Mouse (Mus musculus): ENCODE data around the gene Cst6. TPM values are rescaled to one million over a fixed set of nuclear protein-coding genes. Genes with fewer than 3 reads are reported as not detected.

The Cst6 gene
- total RNA-seq, 2 experiments from 2014 or later = 2.5 to 3.2 TPM

DNA sequence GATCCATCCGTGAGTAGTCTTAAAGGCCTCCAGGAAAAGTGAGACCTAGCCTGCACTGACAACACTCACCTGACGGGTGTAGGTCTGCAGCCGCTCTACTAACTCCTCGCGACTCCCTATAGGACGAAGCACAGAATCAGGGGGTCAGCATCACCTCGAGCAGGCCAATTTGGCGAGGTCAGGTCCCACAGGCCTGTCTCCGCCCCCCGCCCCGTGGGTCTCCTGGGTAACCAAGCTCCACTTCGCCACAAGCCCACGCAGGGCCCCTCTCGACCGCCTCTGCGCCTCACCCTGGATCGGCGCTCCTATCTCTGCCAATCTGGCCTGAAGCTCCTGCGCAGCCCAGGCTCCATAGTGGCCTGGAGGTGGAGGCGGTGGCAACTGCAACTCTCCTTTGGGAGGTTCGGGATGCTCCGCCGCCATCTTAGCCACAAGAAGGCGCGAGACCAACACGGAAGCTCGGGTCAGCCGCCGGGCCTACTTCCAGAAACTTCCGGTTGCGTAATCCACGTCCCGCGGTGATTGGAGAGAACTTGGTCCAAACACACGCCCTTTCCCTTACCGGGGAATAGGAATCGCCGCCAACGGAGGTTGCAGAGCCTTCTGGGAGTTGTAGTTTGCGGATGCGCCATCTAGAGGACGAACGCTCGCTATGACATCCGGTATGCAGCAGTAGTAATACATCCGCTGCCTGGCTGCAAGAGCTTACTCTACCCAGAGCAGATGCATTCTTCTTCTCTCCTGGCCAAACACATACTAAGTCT lies 54.2 kb downstream of the Cst6 start, which contains the start of gene Sf3b2:
TSS of gene Sf3b2 (minus strand) at position 484 of the 764 bp plus-strand sequence.
- peak; percentile 93 to 94 for DNase-seq (ENCODE audit: low spot score in 2 of 2)

Other genes with a start within 250 kb of the Cst6 start
- 100 to 1,000 TPM; 179 to 194 TPM for gene Rab1b, start 242.5 kb downstream of the Cst6 start, total RNA-seq (2021)
- 10 to 100 TPM; 49.2 to 49.8 TPM for gene Klc2, start 231.0 kb downstream of the Cst6 start, total RNA-seq (2021)
- 10 to 100 TPM; 15.1 to 20.7 TPM for gene Pacs1, start 76.5 kb downstream of the Cst6 start, total RNA-seq (2021)
- gene Sf3b2, start 54.1 kb downstream of the Cst6 start, total RNA-seq (2021) = 100 to 1,000 TPM; 139 to 173 TPM
- under 1 TPM; 0.13 to 0.29 TPM for gene Gal3st3, start 51.2 kb downstream of the Cst6 start, total RNA-seq (2021)
- gene Catsper1, start 13.8 kb downstream of the Cst6 start, total RNA-seq (2021) = not detected
- gene Eif1ad, start 17.2 kb upstream of the Cst6 start, total RNA-seq (2021) = 10 to 100 TPM; 24.4 to 24.5 TPM
- 100 to 1,000 TPM; 127 to 129 TPM for gene Banf1, start 17.6 kb upstream of the Cst6 start, total RNA-seq (2021)
- 10 to 100 TPM; 79.8 to 85.0 TPM for gene Sart1, start 39.1 kb upstream of the Cst6 start, total RNA-seq (2021)
- under 1 TPM in 1 of 2 experiments, not detected in 1; 0.96 TPM for gene Tsga10ip, start 53.0 kb upstream of the Cst6 start, total RNA-seq (2021)
- gene Drap1, start 75.4 kb upstream of the Cst6 start, total RNA-seq (2021) = 100 to 1,000 TPM; 266 to 283 TPM
- 10 to 100 TPM; 46.5 to 47.2 TPM for gene AI837181, start 75.6 kb upstream of the Cst6 start, total RNA-seq (2021)
- gene Fosl1, start 98.0 kb upstream of the Cst6 start, total RNA-seq (2021) = 1 to 10 TPM; 1.1 to 4.9 TPM
- 1 to 10 TPM; 6.4 TPM for gene Ccdc85b, start 108.3 kb upstream of the Cst6 start, total RNA-seq (2021)
- 10 to 100 TPM; 75.0 to 82.0 TPM for gene Fibp, start 111.0 kb upstream of the Cst6 start, total RNA-seq (2021)
- gene Ctsw, start 118.9 kb upstream of the Cst6 start, total RNA-seq (2021) = 1 to 10 TPM; 1.0 to 2.1 TPM
- gene Efemp2, start 124.4 kb upstream of the Cst6 start, total RNA-seq (2021) = 10 to 100 TPM; 56.9 to 91.1 TPM
- gene Mus81, start 138.8 kb upstream of the Cst6 start, total RNA-seq (2021) = 10 to 100 TPM; 25.1 to 35.8 TPM
- gene Cfl1, start 140.9 kb upstream of the Cst6 start, total RNA-seq (2021) = 100 to 1,000 TPM; 689 to 693 TPM
- gene 1700020D05Rik, start 154.2 kb upstream of the Cst6 start, total RNA-seq (2021) = 1 to 10 TPM; 1.7 to 2.2 TPM
- 10 to 100 TPM; 12.3 to 12.4 TPM for gene Snx32, start 161.0 kb upstream of the Cst6 start, total RNA-seq (2021)
- not detected for gene Ovol1, start 211.1 kb upstream of the Cst6 start, total RNA-seq (2021)
- 1 to 10 TPM; 6.5 to 9.9 TPM for gene Ap5b1, start 218.5 kb upstream of the Cst6 start, total RNA-seq (2021)

Measured in adrenal gland, adult 18-20 months (tissue).